Mouse (Mus musculus) heart, embryonic 15.5 days (tissue): ENCODE data around the gene Mef2b. TPM values are rescaled to one million over a fixed set of nuclear protein-coding genes. Genes with fewer than 3 reads are reported as not detected.

Experiments used
- ATAC-seq: fragments of 200-750 bp; cut with Nextera tagmentation; replicated peaks from 2 replicates; pipeline ENCODE4 v1.8.0; 2017; ENCODE audit warnings: low read depth, moderate TSS enrichment; ENCODE audit not compliant: insufficient number of reproducible peaks, insufficient read depth, low FRiP score
- H3K27ac ChIP-seq: fragments of 300-500 bp; sonication (generic); 2 replicates; pipeline ENCODE4 v1.5.1; 2015; ENCODE audit warnings: mild to moderate bottlenecking, inconsistent platforms
- H3K27me3 ChIP-seq: fragments of 300-500 bp; sonication (generic); 2 replicates; pipeline ENCODE4 v1.6.1; 2015; ENCODE audit warnings: inconsistent platforms
- H3K36me3 ChIP-seq: fragments of 300-500 bp; sonication (generic); 2 replicates; pipeline ENCODE4 v1.6.1; 2015; ENCODE audit warnings: mild to moderate bottlenecking, inconsistent platforms
- H3K4me1 ChIP-seq: fragments of 300-500 bp; sonication (generic); replicated peaks from 2 replicates; pipeline ENCODE4 v1.6.1; 2015; ENCODE audit warnings: inconsistent platforms
- H3K4me2 ChIP-seq: fragments of 300-500 bp; sonication (generic); 2 replicates; pipeline ENCODE4 v1.6.1; 2015; ENCODE audit warnings: inconsistent platforms, mild to moderate bottlenecking, moderate library complexity
- H3K4me3 ChIP-seq: fragments of 300-500 bp; sonication (generic); 2 replicates; pipeline ENCODE4 v1.5.1; 2015; ENCODE audit warnings: mild to moderate bottlenecking, inconsistent platforms
- H3K9ac ChIP-seq: fragments of 300-500 bp; sonication (generic); 2 replicates; pipeline ENCODE4 v1.6.1; 2015; ENCODE audit warnings: mild to moderate bottlenecking, inconsistent platforms
- H3K9me3 ChIP-seq: fragments of 300-500 bp; sonication (generic); replicated peaks from 2 replicates; pipeline ENCODE4 v1.6.1; 2016; ENCODE audit warnings: inconsistent platforms
- WGBS: fragments of 180-500 bp; shearing (Covaris S2); methylation state at CpG from one replicate; pipeline ENCODE4 v1.1.7; 2015; ENCODE audit warnings: mixed read lengths; 5-methylcytosine and 5-hydroxymethylcytosine counted together
- polyA plus RNA-seq: library from polyadenylated mRNA; unstranded; fragments of >200 nt; fragmentation: Nextera tagmentation; extraction: Ambion mirVana; gene quantifications from 2 replicates; pipeline ENCODE4 v1.2.1, GENCODE M21; 2015

Gene Mef2b
- polyA plus RNA-seq, 1 experiment from 2014 or later = 0.28 TPM

DNA sequence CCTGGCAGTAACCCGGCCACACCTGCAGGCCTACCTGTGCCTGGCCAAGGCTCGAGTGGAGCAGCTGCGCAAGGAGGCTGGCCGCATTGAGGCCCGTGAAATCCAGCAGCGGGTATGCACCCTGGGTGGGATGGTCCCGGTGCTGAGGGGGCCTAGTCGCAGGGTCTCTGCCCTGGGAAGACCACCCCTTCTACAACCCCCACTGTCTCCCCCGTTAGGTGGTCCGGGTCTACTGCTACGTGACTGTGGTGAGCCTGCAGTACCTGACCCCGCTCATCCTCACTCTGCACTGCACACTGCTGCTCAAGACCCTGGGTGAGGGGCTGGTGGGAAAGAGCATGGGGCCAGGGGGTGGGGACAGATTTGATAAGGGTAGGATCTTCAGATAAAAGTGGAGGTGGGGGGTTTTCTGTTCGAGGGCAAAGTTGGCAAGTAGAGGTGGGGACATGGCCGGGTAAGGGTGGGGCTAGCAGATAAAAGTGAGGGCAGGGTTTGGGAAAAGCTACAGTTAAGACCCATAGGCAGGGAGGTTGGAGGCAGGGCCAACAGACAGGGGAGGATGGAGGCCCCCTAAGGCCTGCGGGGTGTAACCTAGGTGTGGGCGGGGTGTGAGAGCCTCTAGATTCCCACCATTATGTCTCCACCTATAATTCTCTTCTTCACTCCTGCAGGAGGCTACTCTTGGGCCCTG, 41.8 kb downstream of the Mef2b start:
- WGBS = 74% methylated on average over 16 of the region's 16 CpGs
- H3K9me3 ChIP-seq = no peaks in the 10 kb centered on the region
- H3K4me2 ChIP-seq = no peak overlapping the region
- peaks cover 46% of the 10 kb centered on the region for H3K36me3 ChIP-seq
- no peak for ATAC-seq
- H3K27ac ChIP-seq = no peak overlapping the region
- no peaks in the 10 kb centered on the region for H3K4me1 ChIP-seq
- H3K27me3 ChIP-seq = no peaks in the 10 kb centered on the region
- H3K9ac ChIP-seq = no peak overlapping the region
- H3K4me3 ChIP-seq = no peak overlapping the region

DNA sequence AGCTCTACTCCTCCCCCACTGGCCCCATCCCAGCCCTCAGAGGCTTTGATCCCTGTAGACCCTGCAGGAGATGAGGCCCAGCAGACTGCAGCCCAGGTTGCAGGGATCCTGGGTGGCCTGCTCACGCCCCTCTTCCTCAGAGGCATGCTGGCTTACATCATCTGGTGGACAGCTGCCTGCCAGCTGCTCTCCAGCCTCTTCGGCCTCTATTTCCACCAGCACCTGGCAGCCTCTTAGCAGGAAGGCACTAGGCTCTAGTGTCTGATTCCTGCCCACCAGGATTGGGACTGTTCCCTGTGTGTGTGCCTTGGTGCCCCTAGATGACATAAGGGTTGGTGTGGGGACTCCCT, 42.4 kb downstream of the Mef2b start:
- no peak for ATAC-seq
- H3K9ac ChIP-seq = no peak overlapping the region
- no peak overlapping the region for H3K4me3 ChIP-seq
- H3K9me3 ChIP-seq = no peaks in the 10 kb centered on the region
- H3K4me2 ChIP-seq = no peak overlapping the region
- WGBS = 29% methylated on average over 2 of the region's 2 CpGs
- H3K36me3 ChIP-seq = peaks cover 44% of the 10 kb centered on the region
- no peak overlapping the region for H3K27ac ChIP-seq
- no peaks in the 10 kb centered on the region for H3K27me3 ChIP-seq
- no peaks in the 10 kb centered on the region for H3K4me1 ChIP-seq

DNA sequence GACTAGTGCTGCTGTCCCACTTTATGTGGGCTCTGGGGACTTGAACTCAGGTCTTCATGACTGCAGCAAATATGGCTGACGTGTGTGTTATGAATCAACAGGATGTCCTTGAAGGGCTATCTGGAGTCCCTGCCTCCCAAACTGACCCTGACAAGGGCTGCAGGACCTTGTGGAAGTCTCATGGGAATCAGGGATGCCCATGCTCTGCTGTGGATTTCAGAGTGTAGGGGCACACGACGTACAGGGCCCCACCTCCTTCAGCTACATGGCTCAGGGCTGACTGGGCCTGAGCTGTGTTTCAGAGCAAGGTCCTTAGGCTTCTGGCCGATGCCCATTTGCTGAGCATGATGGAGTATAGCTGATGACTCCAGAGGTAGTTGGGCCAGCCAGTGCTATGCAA, 43.7 kb downstream of the Mef2b start:
- no peak overlapping the region for H3K4me3 ChIP-seq
- no peaks in the 10 kb centered on the region for H3K9me3 ChIP-seq
- no peaks in the 10 kb centered on the region for H3K27me3 ChIP-seq
- no peak for ATAC-seq
- 82% methylated on average over 4 of the region's 4 CpGs for WGBS
- H3K27ac ChIP-seq = no peak overlapping the region
- H3K9ac ChIP-seq = no peak overlapping the region
- H3K4me1 ChIP-seq = no peaks in the 10 kb centered on the region
- peaks cover 47% of the 10 kb centered on the region for H3K36me3 ChIP-seq
- H3K4me2 ChIP-seq = no peak overlapping the region

DNA sequence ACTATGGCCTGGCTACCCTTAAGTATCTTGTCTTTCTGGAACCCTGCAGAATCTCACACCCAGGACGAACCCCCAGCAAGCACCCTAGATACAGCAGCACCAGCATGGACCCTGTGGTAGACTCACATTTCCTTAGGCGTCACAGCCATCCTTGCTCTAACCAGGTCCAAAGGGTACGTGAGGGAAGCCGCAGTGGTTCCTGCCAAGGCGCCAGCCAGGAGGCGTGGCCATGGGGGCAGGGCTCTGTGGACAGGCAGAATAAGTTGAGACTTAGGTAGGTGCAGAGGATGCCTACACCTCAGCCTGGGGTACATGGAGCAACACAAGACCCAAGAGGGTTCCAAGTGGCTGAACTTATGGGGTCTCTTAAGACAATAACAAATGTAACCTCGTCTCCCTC, 49.2 kb downstream of the Mef2b start:
- WGBS = 59% methylated on average over 7 of the region's 7 CpGs

DNA sequence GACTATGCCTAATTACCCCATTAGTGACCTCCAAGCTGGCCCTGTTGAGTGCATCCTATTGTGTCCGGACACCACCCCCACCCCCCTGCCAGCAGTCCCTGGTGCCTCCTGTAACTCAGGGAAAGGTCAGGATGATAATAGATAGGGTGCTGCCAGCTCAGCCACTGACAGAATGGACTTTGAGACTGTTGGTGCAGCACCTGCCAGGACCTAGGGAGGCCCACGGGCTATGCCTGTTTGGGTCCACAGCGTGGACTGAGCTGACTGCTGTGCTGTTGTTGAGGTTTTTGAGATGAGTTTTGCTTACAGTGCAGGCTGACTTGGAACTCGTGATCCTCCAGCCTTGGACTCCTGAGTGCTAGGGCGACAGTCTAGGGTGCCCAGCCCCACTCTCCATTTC, 53.7 kb downstream of the Mef2b start:
- no peak overlapping the region for H3K9ac ChIP-seq
- no peak for ATAC-seq

More for the DNA sequence above, 49.2 kb downstream of the Mef2b start:
- Histone ChIP-seq H3K9me3 (no peaks in the 10 kb centered on the region), H3K4me3 (no peak overlapping the region), H3K27me3 (no peaks in the 10 kb centered on the region), H3K4me2 (no peak overlapping the region), H3K27ac (no peak overlapping the region), H3K9ac (no peak overlapping the region), H3K4me1 (no peaks in the 10 kb centered on the region), H3K36me3 (peaks cover 10% of the 10 kb centered on the region; the same call in 1 of the 2 replicates)
- ATAC-seq = no peak

DNA sequence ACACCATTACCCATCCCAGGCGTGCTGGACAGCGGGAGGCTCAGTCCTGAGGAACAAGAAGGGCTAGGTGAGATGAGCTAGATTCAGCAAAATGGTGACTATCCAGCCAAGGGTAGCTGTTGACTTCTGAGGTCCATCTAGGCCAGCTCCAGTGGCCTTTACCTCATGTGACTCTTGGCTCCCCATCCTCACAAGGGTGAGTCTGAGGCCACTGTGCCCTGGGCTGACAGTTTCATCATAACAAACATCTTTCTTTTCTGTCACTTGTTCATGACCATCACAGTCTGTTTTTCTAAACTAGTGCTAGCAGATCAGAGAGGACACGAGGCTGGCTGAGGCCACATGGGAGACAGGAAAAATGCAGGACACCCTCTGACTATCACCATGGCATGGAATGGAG, 54.7 kb downstream of the Mef2b start:
- no peak for ATAC-seq
- Histone ChIP-seq H3K36me3 (no peaks in the 10 kb centered on the region; the same call in 1 of the 2 replicates), H3K9me3 (no peaks in the 10 kb centered on the region), H3K9ac (no peak overlapping the region), H3K4me1 (no peaks in the 10 kb centered on the region), H3K27me3 (no peaks in the 10 kb centered on the region), H3K27ac (no peak overlapping the region), H3K4me2 (no peak overlapping the region), H3K4me3 (no peak overlapping the region)
- WGBS = 82% methylated on average over 3 of the region's 3 CpGs

More for the DNA sequence above, 53.7 kb downstream of the Mef2b start:
- Histone ChIP-seq H3K27me3 (no peaks in the 10 kb centered on the region), H3K36me3 (no peaks in the 10 kb centered on the region; the same call in 1 of the 2 replicates), H3K9me3 (no peaks in the 10 kb centered on the region), H3K27ac (no peak overlapping the region), H3K4me3 (no peak overlapping the region), H3K4me1 (no peaks in the 10 kb centered on the region), H3K4me2 (no peak overlapping the region)
- 67% methylated on average over 5 of the region's 5 CpGs for WGBS

DNA sequence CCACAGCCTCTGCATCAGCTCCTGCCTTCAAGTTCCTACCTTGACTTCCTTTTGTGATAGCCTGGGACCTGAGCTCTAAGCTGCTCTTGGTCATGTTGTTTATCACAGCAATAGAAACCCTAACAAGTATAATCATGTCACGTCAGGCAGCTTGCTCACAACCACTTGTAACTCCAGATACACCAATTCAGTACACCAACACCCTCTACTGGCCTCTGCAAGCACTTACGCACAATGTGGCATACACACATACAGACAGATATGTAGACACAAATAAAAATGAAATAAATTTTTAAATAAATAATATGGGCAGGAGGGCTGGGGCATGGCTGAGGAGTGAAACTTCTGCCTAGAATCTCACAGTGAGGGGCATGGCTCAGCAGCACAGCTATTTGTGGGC, 56.3 kb downstream of the Mef2b start:
- Histone ChIP-seq H3K4me2 (no peak overlapping the region), H3K36me3 (no peaks in the 10 kb centered on the region), H3K4me3 (no peak overlapping the region), H3K9me3 (no peaks in the 10 kb centered on the region), H3K27me3 (no peaks in the 10 kb centered on the region), H3K4me1 (no peaks in the 10 kb centered on the region), H3K9ac (no peak overlapping the region), H3K27ac (no peak overlapping the region)
- no peak for ATAC-seq
- WGBS = 81% methylated on average over 2 of the region's 2 CpGs

DNA sequence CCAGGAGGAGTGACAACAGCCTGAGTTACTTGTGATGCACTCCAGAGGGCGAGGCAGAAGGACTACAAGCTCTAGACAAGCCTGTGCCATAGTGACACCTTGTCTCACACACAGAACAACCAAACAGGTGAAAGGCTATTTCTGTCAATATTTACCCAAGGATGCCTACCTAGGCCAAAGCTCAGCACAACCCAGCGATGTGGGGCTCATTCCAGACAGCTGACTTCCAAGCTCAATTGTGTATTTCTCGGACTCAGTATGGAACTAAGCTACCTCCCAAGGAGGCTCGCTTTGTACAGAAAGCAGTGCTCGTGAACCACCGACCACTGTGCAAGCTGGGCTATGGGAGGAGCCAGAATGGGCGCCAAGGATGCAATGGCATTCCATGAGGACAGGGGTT, 58.1 kb downstream of the Mef2b start:
- no peak for ATAC-seq

DNA sequence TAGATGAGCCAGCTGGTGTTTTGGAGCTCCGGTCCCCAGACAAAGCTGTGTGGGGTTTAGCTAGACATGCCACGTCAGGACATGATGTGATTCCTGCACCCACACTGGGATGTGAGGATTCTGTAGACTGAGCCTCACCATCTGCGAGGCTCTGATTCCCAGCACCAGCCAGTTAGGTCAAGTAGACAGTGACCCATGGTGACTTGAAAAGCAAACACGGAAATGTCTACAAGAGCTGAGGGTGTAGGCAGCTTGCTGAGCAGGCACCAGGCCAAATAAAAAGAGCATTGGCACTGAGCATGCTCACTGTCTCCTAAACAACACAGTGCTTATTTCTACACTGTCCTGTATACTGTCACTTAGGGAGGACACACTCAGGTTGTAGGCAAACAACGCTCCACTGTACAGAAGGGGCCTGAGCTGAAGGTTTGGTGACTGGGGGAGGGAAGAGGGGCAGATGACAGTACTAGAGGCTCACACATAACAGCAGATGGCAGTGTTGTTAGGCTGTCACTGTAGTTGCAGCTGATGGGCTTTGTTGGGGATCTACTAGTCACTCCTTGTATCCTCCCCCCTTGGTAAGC, 60.7 kb downstream of the Mef2b start:
- WGBS = 59% methylated on average over 5 of the region's 5 CpGs
- ATAC-seq = peak; percentile 40; the same call in 1 of the 2 replicates
- no peak overlapping the region for H3K27ac ChIP-seq

More for the DNA sequence above, 58.1 kb downstream of the Mef2b start:
- WGBS = 55% methylated on average over 7 of the region's 7 CpGs
- Histone ChIP-seq H3K27me3 (no peaks in the 10 kb centered on the region), H3K27ac (no peak overlapping the region), H3K9ac (no peak overlapping the region), H3K4me2 (no peak overlapping the region), H3K9me3 (no peaks in the 10 kb centered on the region), H3K36me3 (no peaks in the 10 kb centered on the region), H3K4me1 (no peaks in the 10 kb centered on the region), H3K4me3 (no peak overlapping the region)

DNA sequence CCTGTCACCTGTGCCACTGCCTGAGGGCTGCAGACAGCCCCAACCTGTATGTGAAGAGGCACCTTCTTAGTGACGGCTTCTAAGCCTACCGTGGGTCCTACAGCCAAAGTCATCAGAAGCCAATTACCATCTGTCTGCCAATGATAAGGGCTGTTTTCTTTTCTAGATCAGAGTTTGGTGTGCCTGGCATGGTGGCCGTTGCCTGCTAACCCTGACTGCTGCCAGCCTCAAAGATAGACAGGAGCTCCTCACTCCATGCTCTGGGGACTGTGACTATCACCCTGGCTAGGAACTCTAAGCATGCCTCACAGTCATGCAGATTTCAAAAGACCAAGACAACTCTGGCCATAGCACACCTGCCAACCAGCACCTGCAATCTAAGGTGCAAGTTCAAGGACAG, 61.9 kb downstream of the Mef2b start:
- ATAC-seq = no peak
- WGBS = 56% methylated on average over 3 of the region's 3 CpGs

More for the DNA sequence above, 60.7 kb downstream of the Mef2b start:
- Histone ChIP-seq H3K27me3 (no peaks in the 10 kb centered on the region), H3K4me2 (no peak overlapping the region), H3K36me3 (no peaks in the 10 kb centered on the region), H3K4me1 (peaks cover 5% of the 10 kb centered on the region), H3K9ac (no peak overlapping the region), H3K9me3 (no peaks in the 10 kb centered on the region), H3K4me3 (no peak overlapping the region)

DNA sequence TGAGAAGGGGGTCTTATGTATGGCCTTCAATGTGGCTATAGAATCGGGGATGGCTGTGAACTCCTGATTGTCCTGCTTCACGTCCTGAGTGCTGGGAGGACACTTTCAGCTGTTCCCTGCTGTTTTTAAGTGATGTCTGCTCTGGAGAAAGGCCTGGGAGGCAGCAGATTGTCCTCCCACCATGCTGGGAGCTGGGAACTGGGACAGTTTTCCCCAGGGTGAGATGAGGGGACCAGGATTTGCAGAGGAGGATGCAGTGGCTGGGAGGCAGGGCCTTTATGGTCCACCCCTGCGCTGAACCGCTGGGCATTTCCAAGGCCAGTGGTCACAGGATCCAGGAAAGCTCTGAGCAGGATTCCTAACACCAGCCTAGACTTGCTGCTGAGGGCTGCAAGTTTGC, 63.6 kb downstream of the Mef2b start:
- Histone ChIP-seq H3K36me3 (no peaks in the 10 kb centered on the region), H3K9ac (no peak overlapping the region), H3K27me3 (no peaks in the 10 kb centered on the region), H3K9me3 (no peaks in the 10 kb centered on the region), H3K27ac (no peak overlapping the region), H3K4me2 (no peak overlapping the region), H3K4me3 (no peak overlapping the region), H3K4me1 (peaks cover 6% of the 10 kb centered on the region)
- 77% methylated on average over 4 of the region's 4 CpGs for WGBS
- ATAC-seq = no peak

More for the DNA sequence above, 61.9 kb downstream of the Mef2b start:
- peaks cover 5% of the 10 kb centered on the region for H3K4me1 ChIP-seq
- no peak overlapping the region for H3K9ac ChIP-seq
- no peaks in the 10 kb centered on the region for H3K9me3 ChIP-seq
- no peak overlapping the region for H3K4me2 ChIP-seq
- H3K4me3 ChIP-seq = no peak overlapping the region
- H3K27me3 ChIP-seq = no peaks in the 10 kb centered on the region
- no peak overlapping the region for H3K27ac ChIP-seq
- H3K36me3 ChIP-seq = no peaks in the 10 kb centered on the region

DNA sequence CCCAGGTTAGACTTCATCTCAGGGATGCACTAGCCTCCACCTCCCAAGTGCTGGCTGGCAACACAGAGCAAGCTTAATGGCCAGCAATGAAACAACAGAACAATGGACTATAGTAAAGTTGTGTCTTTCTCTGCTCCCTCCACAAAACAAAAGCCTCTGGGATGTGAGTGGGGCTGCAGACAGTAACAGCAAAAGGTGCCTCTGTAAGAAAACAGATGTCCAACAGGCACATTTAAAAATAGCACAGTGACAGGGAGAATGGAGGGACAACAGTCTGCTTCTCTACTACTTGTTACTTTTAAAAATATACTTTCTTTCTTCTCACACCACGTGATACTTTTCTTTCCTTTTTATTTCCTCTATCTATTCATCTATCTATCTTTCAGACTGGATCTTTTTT, 65.2 kb downstream of the Mef2b start:
- no peaks in the 10 kb centered on the region for H3K9me3 ChIP-seq
- WGBS = 21% methylated on average over 1 of the region's 1 CpGs
- no peak for ATAC-seq

More for the DNA sequence above, 65.2 kb downstream of the Mef2b start:
- Histone ChIP-seq H3K27ac (peak overlapping the region; percentile 85), H3K4me3 (no peak overlapping the region), H3K27me3 (no peaks in the 10 kb centered on the region), H3K4me2 (peak overlapping the region; percentile 23; the same call in 1 of the 2 replicates), H3K9ac (no peak overlapping the region), H3K4me1 (peaks cover 8% of the 10 kb centered on the region), H3K36me3 (no peaks in the 10 kb centered on the region)
